Mouse (Mus musculus) CD4-positive, CD25-positive, alpha-beta regulatory T cell, adult 9 weeks (primary cell): ENCODE data around the gene Grid1. TPM values are rescaled to one million over a fixed set of nuclear protein-coding genes. Genes with fewer than 3 reads are reported as not detected.

ENCODE experiments used
- polyA plus RNA-seq: library from polyadenylated mRNA; unstranded; fragments of 100-300 nt; shearing (Covaris generic); gene quantifications from one replicate; pipeline ENCODE4 v1.2.1, GENCODE M21; 2017

Gene Grid1
- not detected for polyA plus RNA-seq

DNA sequence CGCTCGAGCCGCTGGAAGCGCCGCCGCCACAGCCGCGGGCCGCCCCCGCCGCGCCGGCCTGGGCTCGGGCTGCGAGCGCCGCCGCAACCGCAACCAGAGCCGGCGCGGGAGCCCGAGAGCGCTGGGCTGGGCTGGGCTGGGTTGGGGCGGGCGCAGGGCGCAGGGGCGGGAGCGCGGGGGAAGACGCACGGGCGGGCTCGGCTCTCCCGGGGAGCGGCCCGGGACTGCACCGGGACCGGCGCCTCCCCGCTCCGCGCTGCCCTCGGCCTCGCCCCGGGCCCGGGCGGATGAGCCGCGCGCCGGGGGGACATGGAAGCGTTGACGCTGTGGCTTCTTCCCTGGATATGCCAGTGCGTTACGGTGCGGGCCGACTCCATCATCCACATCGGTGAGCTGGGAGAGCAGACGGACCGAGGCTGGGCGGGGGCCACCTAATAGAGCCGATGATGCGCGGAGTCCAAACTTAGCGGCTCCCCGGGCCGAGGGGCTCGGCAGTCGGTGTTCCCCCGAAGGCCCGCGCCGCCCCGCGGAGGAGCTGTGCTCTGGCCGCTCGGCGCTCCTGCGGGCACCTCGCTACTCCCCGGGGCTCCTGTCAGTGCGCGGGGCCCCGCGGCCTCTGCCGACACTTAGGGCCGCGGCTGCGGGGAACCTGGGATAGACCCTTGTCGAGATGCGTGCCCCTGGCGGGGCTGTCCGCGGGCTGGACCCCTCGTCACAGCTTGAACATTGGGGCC is at the start of gene Grid1:
TSS of gene Grid1 (plus strand) at position 190 of the 734 bp plus-strand sequence.

Other genes with a start within 250 kb of the Grid1 start
- not detected for gene Ldb3, start 231.4 kb upstream of the Grid1 start, polyA plus RNA-seq
- not detected for gene Opn4, start 220.0 kb upstream of the Grid1 start, polyA plus RNA-seq
- gene Wapl, start 146.2 kb upstream of the Grid1 start, polyA plus RNA-seq = 14.8 TPM